Mouse (Mus musculus) CH12.LX (cell line): ENCODE measurements at regions not wholly inside any gene's neighbourhood (a gene's known extent, or its start where the extent isn't known, plus 50 kb on each side); places are given as distances from the start of the nearest gene placed in this dataset.

ENCODE experiments used
- DNase-seq: peaks from one replicate; pipeline ENCODE4 v3.0.0-alpha.2; 2013; ENCODE audit errors: extremely low read depth
- H3K27ac ChIP-seq: 2 replicates; pipeline ENCODE4 v1.5.1; 2012; ENCODE audit warnings: low read depth, mild to moderate bottlenecking, control low read depth, moderate library complexity; ENCODE audit not compliant: insufficient read depth
- H3K27me3 ChIP-seq: replicated peaks from 2 replicates; pipeline ENCODE3; 2012; ENCODE audit warnings: inconsistent platforms
- H3K36me3 ChIP-seq, 2 experiments: replicated peaks in 1 of 2; 2 replicates each; pipeline versions ENCODE3 to v1.6.1; 2012; ENCODE audit warnings: inconsistent platforms in 1 of 2, low read length in 1 of 2, mild to moderate bottlenecking in 1 of 2, mixed read lengths in 1 of 2, moderate library complexity in 1 of 2; ENCODE audit not compliant: control insufficient read depth in 1 of 2, insufficient read depth in 1 of 2
- H3K4me1 ChIP-seq, 2 experiments: 2 replicates each; pipeline ENCODE4 v1.6.1; 2012; ENCODE audit warnings: inconsistent platforms in 1 of 2, moderate library complexity in 1 of 2; ENCODE audit not compliant: insufficient read depth in 2 of 2, control insufficient read depth in 1 of 2
- H3K4me2 ChIP-seq: 2 replicates; pipeline ENCODE4 v1.6.1; 2012; ENCODE audit warnings: low read depth, mild to moderate bottlenecking, control low read depth; ENCODE audit not compliant: poor library complexity, insufficient read depth, severe bottlenecking
- H3K4me3 ChIP-seq, 3 experiments: fragments of 150-350 bp in 1 of 3; sonication (generic) in 1 of 3; replicated peaks in 1 of 3; 2 replicates each; pipeline versions ENCODE3 to v1.5.1; 2011 to 2012; ENCODE audit warnings: low read depth in 2 of 3, low read length in 2 of 3, mild to moderate bottlenecking in 2 of 3, moderate library complexity in 2 of 3, control low read depth in 1 of 3, improper control_type of control experiment in 1 of 3, inconsistent platforms in 1 of 3, mixed read lengths in 1 of 3; ENCODE audit not compliant: poor library complexity in 1 of 3
- H3K79me2 ChIP-seq: replicated peaks from 2 replicates; pipeline ENCODE4 v1.6.1; 2012; ENCODE audit warnings: mild to moderate bottlenecking, moderate library complexity; ENCODE audit not compliant: control insufficient read depth, poor library complexity, insufficient read depth, severe bottlenecking; ENCODE audit errors: extremely low read depth
- H3K9ac ChIP-seq: 2 replicates; pipeline ENCODE4 v1.6.1; 2012; ENCODE audit warnings: low read depth, mild to moderate bottlenecking, control low read depth, moderate library complexity; ENCODE audit not compliant: insufficient read depth
- H3K9me3 ChIP-seq: replicated peaks from 2 replicates; pipeline ENCODE3; 2012; ENCODE audit warnings: low read length, inconsistent platforms, mixed read lengths
- CHD1 ChIP-seq: IDR thresholded peaks from 2 replicates; pipeline ENCODE4 v1.6.1; 2012; ENCODE audit warnings: low read depth, low read length, improper control_type of control experiment, inconsistent platforms
- ELF1 ChIP-seq: IDR thresholded peaks from 2 replicates; pipeline ENCODE4 v1.6.1; 2014; ENCODE audit warnings: low read depth, mild to moderate bottlenecking, inconsistent platforms, low read length, improper control_type of control experiment
- ETS1 ChIP-seq: conservative IDR thresholded peaks from 2 replicates; pipeline ENCODE4 v1.6.1; 2012; ENCODE audit warnings: low read depth, mild to moderate bottlenecking, inconsistent platforms, low read length, improper control_type of control experiment, moderate library complexity
- GABPA ChIP-seq: IDR thresholded peaks from 2 replicates; pipeline ENCODE4 v1.6.1; 2012; ENCODE audit warnings: low read depth, low read length, improper control_type of control experiment, inconsistent platforms; ENCODE audit not compliant: insufficient replicate concordance
- HCFC1 ChIP-seq: IDR thresholded peaks from 2 replicates; pipeline ENCODE4 v1.6.1; 2012; ENCODE audit warnings: low read depth, mild to moderate bottlenecking, inconsistent platforms, low read length, improper control_type of control experiment
- JUN ChIP-seq: IDR thresholded peaks from 2 replicates; pipeline ENCODE4 v1.6.1; 2011; ENCODE audit warnings: low read depth, mild to moderate bottlenecking, low read length, improper control_type of control experiment, moderate library complexity; ENCODE audit not compliant: insufficient read depth
- MAX ChIP-seq: IDR thresholded peaks from 2 replicates; pipeline ENCODE4 v1.6.1; 2011; ENCODE audit warnings: low read length, improper control_type of control experiment
- MAZ ChIP-seq: IDR thresholded peaks from 2 replicates; pipeline ENCODE4 v1.6.1; 2012; ENCODE audit warnings: low read depth, mild to moderate bottlenecking, inconsistent platforms, low read length, improper control_type of control experiment, moderate library complexity
- MYC ChIP-seq: IDR thresholded peaks from 2 replicates; pipeline ENCODE4 v1.6.1; 2011; ENCODE audit warnings: low read depth, mild to moderate bottlenecking, improper control_type of control experiment, low read length
- NRF1 ChIP-seq: IDR thresholded peaks from 2 replicates; pipeline ENCODE4 v1.6.1; 2014; ENCODE audit warnings: low read depth, mild to moderate bottlenecking, inconsistent platforms, low read length, improper control_type of control experiment, moderate library complexity
- PAX5 ChIP-seq: IDR thresholded peaks from 2 replicates; pipeline ENCODE4 v1.6.1; 2012; ENCODE audit warnings: low read length, inconsistent platforms, mixed read lengths
- RAD21 ChIP-seq: IDR thresholded peaks from 2 replicates; pipeline ENCODE4 v1.6.1; 2011; ENCODE audit warnings: low read depth, mild to moderate bottlenecking, low read length, improper control_type of control experiment, moderate library complexity
- RCOR1 ChIP-seq: conservative IDR thresholded peaks from 2 replicates; pipeline ENCODE4 v1.6.1; 2012; ENCODE audit warnings: low read depth, mild to moderate bottlenecking, inconsistent platforms, low read length, improper control_type of control experiment
- TBP ChIP-seq: conservative IDR thresholded peaks from 2 replicates; pipeline ENCODE4 v1.6.1; 2011; ENCODE audit warnings: low read depth, low read length, improper control_type of control experiment
- UBTF ChIP-seq: IDR thresholded peaks from 2 replicates; pipeline ENCODE4 v1.6.1; 2012; ENCODE audit warnings: low read depth, mild to moderate bottlenecking, inconsistent platforms, low read length, improper control_type of control experiment, moderate library complexity
- USF1 ChIP-seq: IDR thresholded peaks from 2 replicates; pipeline ENCODE4 v1.6.1; 2014; ENCODE audit warnings: low read depth, mild to moderate bottlenecking, inconsistent platforms, low read length, improper control_type of control experiment
- dilution Hi-C: fragments of 300-500 bp; cut with MboI; formaldehyde crosslinking; loops from 2 replicates; pipeline ENCODE4 v1.14.3; 2020; ENCODE audit warnings: low sequenced_read_pairs; ENCODE audit not compliant: extremely low pct_unique_long_range_greater_than_20kb, extremely low pct_ligation_motif_present
- in situ Hi-C: fragments of 300-500 bp; cut with MboI; formaldehyde crosslinking; loops from 3 replicates; pipeline ENCODE4 v1.14.3; 2019; ENCODE audit warnings: low sequenced_read_pairs, low pct_ligation_motif_present, low pct_unique_long_range_greater_than_20kb, mixed read lengths

- H3K36me3 ChIP-seq, result no peaks in the 10 kb centered on the region
- H3K4me3 ChIP-seq, result no peak overlapping the region
- no peak for TF ChIP-seq NRF1
- no peak for TF ChIP-seq MYC
- no peak for TF ChIP-seq TBP
- TF ChIP-seq GABPA, result no peak
- no peak for TF ChIP-seq ELF1
- no peak for TF ChIP-seq UBTF
- TF ChIP-seq ETS1, result no peak
- TF ChIP-seq RAD21, result no peak
- no peak for TF ChIP-seq RCOR1
- no peaks in the 10 kb centered on the region for H3K27me3 ChIP-seq
- H3K4me2 ChIP-seq, result no peak overlapping the region
- no peaks in the 10 kb centered on the region for H3K79me2 ChIP-seq
- dilution Hi-C loops (no loop called here), in situ Hi-C loops (no loop called here)
- no peak overlapping the region for H3K27ac ChIP-seq
- H3K9ac ChIP-seq, result no peak overlapping the region
- DNase-seq, result no peak
- H3K4me1 ChIP-seq, result no peaks in the 10 kb centered on the region
- no peaks in the 10 kb centered on the region for H3K9me3 ChIP-seq
Measured at GRCm38 (mm10) chr6:18699729-18700386, 148.5 kb upstream of the Lsm8 start.

- Histone ChIP-seq H3K9me3 (no peaks in the 10 kb centered on the region), H3K79me2 (no peaks in the 10 kb centered on the region), H3K4me2 (no peak overlapping the region), H3K36me3 (no peaks in the 10 kb centered on the region), H3K27me3 (no peaks in the 10 kb centered on the region)
- in situ Hi-C loops, result no loop called here
- TF ChIP-seq PAX5, result no peak
- TF ChIP-seq USF1, result no peak
- TF ChIP-seq MAZ, result no peak
- no peak for TF ChIP-seq JUN
- TF ChIP-seq UBTF, result no peak
- TF ChIP-seq MAX, result no peak
- no peak for TF ChIP-seq CHD1
- no peak for TF ChIP-seq HCFC1
- TF ChIP-seq, all 38 proteins: peak for 0
- no peak overlapping the region for H3K27ac ChIP-seq
- H3K4me1 ChIP-seq, result no peaks in the 10 kb centered on the region
- H3K4me3 ChIP-seq, result no peak overlapping the region
- no peak for DNase-seq
- dilution Hi-C loops, result no loop called here
- no peak overlapping the region for H3K9ac ChIP-seq
Measured at GRCm38 (mm10) chr6:18710763-18711162, 137.6 kb upstream of the Lsm8 start.
